Mouse (Mus musculus) myocyte (in vitro differentiated cells): ENCODE measurements around the gene Rpl14.

Experiments used
- MAX ChIP-seq: IDR thresholded peaks from one replicate; pipeline ENCODE4 v1.6.1; 2011; ENCODE audit warnings: low read depth, mild to moderate bottlenecking, control low read depth
- POLR2A ChIP-seq: IDR thresholded peaks from one replicate; pipeline ENCODE4 v1.6.1; 2011; ENCODE audit warnings: low read depth, mild to moderate bottlenecking, control low read depth, moderate library complexity; ENCODE audit not compliant: insufficient read length
- POLR2AphosphoS2 ChIP-seq: IDR thresholded peaks from one replicate; pipeline ENCODE4 v1.6.1; 2011; ENCODE audit warnings: low read depth, control low read depth; ENCODE audit not compliant: insufficient read length
- TCF12 ChIP-seq: IDR thresholded peaks from one replicate; pipeline ENCODE4 v1.6.1; 2011; ENCODE audit warnings: mild to moderate bottlenecking, control low read depth; ENCODE audit not compliant: poor library complexity, insufficient read depth, severe bottlenecking

- TF ChIP-seq TCF12 (no peak), POLR2A (no peak), MAX (no peak), POLR2AphosphoS2 (no peak)
These were observed 22.3 kb downstream of the Rpl14 start for GRCm38 (mm10) chr9:120593383-120594101.
